Comparison of ENCODE assay signal across 8 mouse cellular contexts in genomic region chr7:126781661-126782370, GRCm38 (mm10). TPM values are rescaled to one million over a fixed set of nuclear protein-coding genes. Genes with fewer than 3 reads are reported as not detected.
DNase-seq lines count a peak whose midpoint lies in the region; ATAC-seq and TF ChIP-seq lines count a peak whose summit lies in the region.

No protein-coding gene starts in this region.

- no peak for TF ChIP-seq EP300 in lung, postnatal 0 days (IDR thresholded peaks at IDR 0.05)

- H3K4me1 ChIP-seq in lung, postnatal 0 days (ENCODE audit: insufficient read depth, low read depth, low read length), result peaks cover 26% of the 10 kb centered on the region
- peaks cover 29% of the 10 kb centered on the region for H3K4me1 ChIP-seq in liver, embryonic 11.5 days (replicated peaks; ENCODE audit: control insufficient read depth, insufficient read depth, low read length)

- H3K9ac ChIP-seq in lung, postnatal 0 days (replicated peaks; ENCODE audit: low read depth), result no peak overlapping the region
- H3K9ac ChIP-seq in liver, embryonic 11.5 days (ENCODE audit: low read depth, low read length), result 0 out of 2 replicates have a peak overlapping the region, but pooled peaks have one; percentile 22

- TF ChIP-seq CTCF in lung, postnatal 0 days (IDR thresholded peaks at IDR 0.05), result no peak

- no peak overlapping the region for H3K4me3 ChIP-seq in lung, postnatal 0 days (ENCODE audit: low read depth, low read length)
- no peak overlapping the region; the same call in 1 of the 2 replicates for H3K4me3 ChIP-seq in liver, embryonic 11.5 days (ENCODE audit: low read depth, low read length)

- 47% methylated on average over 11 of the region's 11 CpGs for WGBS in lung, postnatal 0 days
- 53% methylated on average over 11 of the region's 11 CpGs for WGBS in liver, embryonic 11.5 days

- DNase-seq in adrenal gland, adult 2 months, result peak; percentile 54
- no peak for DNase-seq in adrenal gland, postnatal 10 days
- DNase-seq in lung, postnatal 0 days (ENCODE audit: low spot score), result no peak
- DNase-seq in lung, postnatal 36 days, result no peak
- DNase-seq in liver, embryonic 11.5 days (ENCODE audit: low spot score), result no peak
- DNase-seq in ovary, postnatal 36 days (ENCODE audit: low spot score), result no peak
- no peak for DNase-seq in thymus, adult 18-20 months
- no peak for DNase-seq in gastrocnemius, postnatal 4 days (ENCODE audit: low spot score in 2 of 2)

- H3K4me2 ChIP-seq in lung, postnatal 0 days (replicated peaks; ENCODE audit: low read depth, low read length), result peak overlapping the region; percentile 72; the same call in 1 of the 2 replicates
- peak overlapping the region; percentile 74 for H3K4me2 ChIP-seq in liver, embryonic 11.5 days

- H3K27ac ChIP-seq in lung, postnatal 0 days (ENCODE audit: low read length), result no peak overlapping the region
- peak overlapping the region; percentile 28 for H3K27ac ChIP-seq in liver, embryonic 11.5 days (ENCODE audit: low read depth, low read length)

- peaks cover 18% of the 10 kb centered on the region for H3K36me3 ChIP-seq in lung, postnatal 0 days (ENCODE audit: insufficient read depth, low read length)
- peaks cover 20% of the 10 kb centered on the region for H3K36me3 ChIP-seq in liver, embryonic 11.5 days (ENCODE audit: control insufficient read depth, insufficient read depth, low read length)

- no peak for ATAC-seq in lung, postnatal 0 days
- no peak for ATAC-seq in liver, embryonic 11.5 days (replicated peaks; ENCODE audit: low FRiP score)

- H3K9me3 ChIP-seq in lung, postnatal 0 days (ENCODE audit: low read length), result no peaks in the 10 kb centered on the region
- no peaks in the 10 kb centered on the region for H3K9me3 ChIP-seq in liver, embryonic 11.5 days (ENCODE audit: control insufficient read depth, low read length)

- no peaks in the 10 kb centered on the region for H3K27me3 ChIP-seq in lung, postnatal 0 days (replicated peaks; ENCODE audit: insufficient read depth, low read length)
- no peaks in the 10 kb centered on the region for H3K27me3 ChIP-seq in liver, embryonic 11.5 days (replicated peaks; ENCODE audit: control insufficient read depth, insufficient read depth, low read length)

RNA-seq across cellular contexts. Expression of gene Tbx6, which starts 0.5 kb away (rescaled TPM):
- under 1 TPM; 0.31 to 0.75 TPM for total RNA-seq in adrenal gland, adult 2 months (2021)
- 3.4 and 3.7 TPM in 2 replicates for polyA plus RNA-seq in adrenal gland, adult 2 months (2012; rRNA removed)
- 1 to 10 TPM in 1 of 2 experiments, under 1 TPM in 1; 0.60 to 1.2 TPM for total RNA-seq in adrenal gland, postnatal 10 days (2021)
- 0.56 and 0.74 TPM in 2 replicates for polyA plus RNA-seq in lung, postnatal 0 days (2015; fragmentation: Nextera tagmentation; extraction: Ambion mirVana)
- 0.22 and 0.55 TPM in 2 replicates for polyA plus RNA-seq in liver, embryonic 11.5 days (2014; fragmentation: Nextera tagmentation; extraction: Ambion mirVana)
- total RNA-seq in gastrocnemius, postnatal 4 days (2021), result 1 to 10 TPM in 1 of 2 experiments, under 1 TPM in 1; 0.44 to 1.1 TPM

RNA-seq across cellular contexts. Expression of gene Ypel3, which starts 5.1 kb away (rescaled TPM):
- 100 to 1,000 TPM in 1 of 2 experiments, 10 to 100 TPM in 1; 92.8 to 136 TPM for total RNA-seq in adrenal gland, adult 2 months (2021)
- 970 and 1,207 TPM in 2 replicates for polyA plus RNA-seq in adrenal gland, adult 2 months (2012; rRNA removed)
- 100 to 1,000 TPM; 140 to 147 TPM for total RNA-seq in adrenal gland, postnatal 10 days (2021)
- polyA plus RNA-seq in lung, postnatal 0 days (2015; fragmentation: Nextera tagmentation; extraction: Ambion mirVana), result 325 and 340 TPM in 2 replicates
- polyA plus RNA-seq in liver, embryonic 11.5 days (2014; fragmentation: Nextera tagmentation; extraction: Ambion mirVana), result 49.1 and 52.2 TPM in 2 replicates
- total RNA-seq in gastrocnemius, postnatal 4 days (2021), result 10 to 100 TPM; 61.7 to 82.5 TPM

RNA-seq across cellular contexts. Expression of gene Ppp4c, which starts 10.5 kb away (rescaled TPM):
- 10 to 100 TPM; 77.4 to 86.0 TPM for total RNA-seq in adrenal gland, adult 2 months (2021)
- 89.8 and 92.4 TPM in 2 replicates for polyA plus RNA-seq in adrenal gland, adult 2 months (2012; rRNA removed)
- 100 to 1,000 TPM; 103 to 107 TPM for total RNA-seq in adrenal gland, postnatal 10 days (2021)
- 150 and 151 TPM in 2 replicates for polyA plus RNA-seq in lung, postnatal 0 days (2015; fragmentation: Nextera tagmentation; extraction: Ambion mirVana)
- polyA plus RNA-seq in liver, embryonic 11.5 days (2014; fragmentation: Nextera tagmentation; extraction: Ambion mirVana), result 266 and 269 TPM in 2 replicates
- total RNA-seq in gastrocnemius, postnatal 4 days (2021), result 10 to 100 TPM; 74.6 to 74.7 TPM

RNA-seq across cellular contexts. Expression of gene Fam57b, which starts 15.7 kb away (rescaled TPM):
- total RNA-seq in adrenal gland, adult 2 months (2021), result 10 to 100 TPM; 16.4 to 21.0 TPM
- 27.8 and 40.9 TPM in 2 replicates for polyA plus RNA-seq in adrenal gland, adult 2 months (2012; rRNA removed)
- 10 to 100 TPM; 29.0 to 36.1 TPM for total RNA-seq in adrenal gland, postnatal 10 days (2021)
- polyA plus RNA-seq in lung, postnatal 0 days (2015; fragmentation: Nextera tagmentation; extraction: Ambion mirVana), result 0.13 and 0.19 TPM in 2 replicates
- 0.21 TPM in 1 of 2 replicates, not detected in the other for polyA plus RNA-seq in liver, embryonic 11.5 days (2014; fragmentation: Nextera tagmentation; extraction: Ambion mirVana)
- 10 to 100 TPM in 1 of 2 experiments, 1 to 10 TPM in 1; 8.4 to 11.2 TPM for total RNA-seq in gastrocnemius, postnatal 4 days (2021)

RNA-seq across cellular contexts. Expression of gene Gdpd3, which starts 15.7 kb away (rescaled TPM):
- 1 to 10 TPM; 2.4 TPM for total RNA-seq in adrenal gland, adult 2 months (2021)
- 10.2 and 10.3 TPM in 2 replicates for polyA plus RNA-seq in adrenal gland, adult 2 months (2012; rRNA removed)
- total RNA-seq in adrenal gland, postnatal 10 days (2021), result 1 to 10 TPM; 3.4 to 8.6 TPM
- 3.4 and 4.1 TPM in 2 replicates for polyA plus RNA-seq in lung, postnatal 0 days (2015; fragmentation: Nextera tagmentation; extraction: Ambion mirVana)
- polyA plus RNA-seq in liver, embryonic 11.5 days (2014; fragmentation: Nextera tagmentation; extraction: Ambion mirVana), result 0.87 and 0.96 TPM in 2 replicates
- total RNA-seq in gastrocnemius, postnatal 4 days (2021), result 1 to 10 TPM; 4.8 to 5.1 TPM
